Mouse (Mus musculus): ENCODE results near the gene Krtap15.

The Krtap15 gene

DNA sequence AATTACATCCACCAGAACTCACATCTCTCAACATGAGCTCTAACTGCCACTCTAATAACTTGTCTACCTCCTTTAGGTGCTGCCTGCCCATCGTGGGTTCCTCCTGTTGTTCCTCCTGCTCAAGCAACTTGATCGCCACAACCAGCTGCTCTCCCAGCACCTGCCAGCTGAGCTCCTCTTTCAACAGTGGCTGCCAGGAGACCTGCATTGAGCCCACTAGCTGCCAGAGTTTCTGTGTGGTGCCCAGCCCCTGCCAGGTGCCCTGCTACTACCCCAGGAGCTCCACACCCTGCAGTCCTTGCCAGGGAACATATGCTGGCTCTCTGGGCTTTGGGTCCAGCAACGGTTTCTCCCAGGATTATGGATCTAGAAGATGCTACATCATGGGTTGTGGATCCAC is at the start of gene Krtap15:
TSS of gene Krtap15 (plus strand) at position 150 of the 400 bp plus-strand sequence.
- no peak for DNase-seq (ENCODE audit: low read depth)

GRCm38 (mm10) chr16:88774106-88774505 is 45.9 kb upstream of the Krtap15 start, which contains the start of gene 2310057N15Rik:
TSS of gene 2310057N15Rik (minus strand) at chr16:88774206.
- no peak for DNase-seq (ENCODE audit: low read depth)

GRCm38 (mm10) chr16:88777596-88777995 is 42.4 kb upstream of the Krtap15 start, which contains the start of gene Gm5965:
TSS of gene Gm5965 (plus strand) at chr16:88777896.
- DNase-seq (ENCODE audit: low read depth), result no peak

GRCm38 (mm10) chr16:88786786-88787185 is 33.2 kb upstream of the Krtap15 start:
- DNase-seq (ENCODE audit: low read depth), result no peak

DNA sequence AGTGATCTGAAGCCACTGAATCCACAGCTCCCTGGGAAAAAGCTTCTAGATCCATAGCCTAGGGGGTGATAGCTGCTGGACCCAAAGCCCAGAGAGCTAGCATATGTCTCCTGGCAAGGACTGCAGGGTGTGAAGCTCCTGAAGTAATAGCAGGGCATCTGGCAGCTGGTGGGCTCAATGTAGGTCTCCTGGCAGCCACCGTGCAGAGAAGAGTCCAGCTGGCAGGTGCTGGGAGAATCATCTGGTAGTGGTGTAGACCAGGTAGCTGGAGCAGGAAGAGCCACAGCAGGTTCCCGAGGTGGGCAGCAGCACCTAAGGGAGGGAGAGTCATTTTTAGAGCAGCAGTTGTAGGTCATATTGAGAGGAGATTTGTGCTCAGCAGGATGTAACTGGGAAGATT is 8.2 kb upstream of the Krtap15 start, which contains the start of gene Gm20741:
TSS of gene Gm20741 (minus strand) at position 394 of the 400 bp plus-strand sequence.
- DNase-seq (ENCODE audit: low read depth), result no peak

DNA sequence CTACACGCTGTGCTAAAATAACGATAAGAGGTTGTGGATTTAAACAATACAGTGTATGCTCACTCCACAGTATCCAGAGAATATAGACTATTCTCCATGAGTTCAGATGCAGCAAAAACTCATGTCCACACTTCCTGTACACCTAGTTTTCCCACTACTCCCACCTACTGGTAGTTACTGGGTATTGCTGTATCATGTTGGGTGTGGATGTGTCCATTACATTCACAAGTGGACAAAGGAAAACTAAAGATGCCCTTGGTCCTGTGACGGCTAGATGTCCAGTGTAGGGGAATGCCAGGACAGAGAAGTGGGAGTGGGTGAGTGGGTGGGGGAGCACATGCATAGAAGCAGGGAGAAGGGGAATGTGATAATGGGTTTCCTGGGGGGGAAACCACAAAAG is 3.7 kb downstream of the Krtap15 start:
- DNase-seq (ENCODE audit: low read depth), result peak; percentile 69

- DNase-seq (ENCODE audit: low read depth), result no peak
Observed at GRCm38 (mm10) chr16:88826095-88826652, 6.2 kb downstream of the Krtap15 start, which contains the start of gene Krtap14. TSS of gene Krtap14 (minus strand) at chr16:88826145.

GRCm38 (mm10) chr16:88826978-88827377 is 7.0 kb downstream of the Krtap15 start:
- no peak for DNase-seq (ENCODE audit: low read depth)

GRCm38 (mm10) chr16:88847363-88847762 is 27.3 kb downstream of the Krtap15 start:
- DNase-seq (ENCODE audit: low read depth), result no peak

DNA sequence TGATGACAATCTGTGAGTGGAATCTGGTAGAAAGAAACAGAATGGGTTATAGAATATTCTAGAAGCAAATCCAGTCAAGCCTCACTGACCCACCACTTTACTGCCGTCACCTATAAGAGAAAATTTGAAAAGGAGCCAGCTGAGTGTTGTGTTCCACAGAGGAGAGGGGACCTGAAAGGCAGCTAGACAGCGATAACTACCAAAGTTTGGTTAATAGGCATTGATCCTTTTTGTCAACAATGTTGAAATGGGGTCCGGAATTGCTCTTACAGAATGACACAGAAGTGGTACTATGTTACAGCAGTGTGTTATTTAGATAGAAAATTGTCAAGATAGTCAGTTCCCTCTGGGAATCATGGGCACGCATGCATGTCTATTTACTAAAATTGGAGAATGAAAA is 28.5 kb downstream of the Krtap15 start:
- DNase-seq (ENCODE audit: low read depth), result no peak

GRCm38 (mm10) chr16:88851450-88851849 is 31.4 kb downstream of the Krtap15 start:
- DNase-seq (ENCODE audit: low read depth), result peak; percentile 42

GRCm38 (mm10) chr16:88864887-88865407 is 44.9 kb downstream of the Krtap15 start:
- DNase-seq (ENCODE audit: low read depth), result no peak

- DNase-seq (ENCODE audit: low read depth), result no peak
Observed at GRCm38 (mm10) chr16:88869311-88869710, 49.3 kb downstream of the Krtap15 start, which contains the start of gene Krtap19-1. TSS of gene Krtap19-1 (minus strand) at chr16:88869411.

- DNase-seq (ENCODE audit: low read depth), result no peak
Observed at GRCm38 (mm10) chr16:88874169-88874568, 54.2 kb downstream of the Krtap15 start, which contains the start of gene Krtap19-2. TSS of gene Krtap19-2 (minus strand) at chr16:88874269.

- no peak for DNase-seq (ENCODE audit: low read depth)
Observed at GRCm38 (mm10) chr16:88877938-88878337, 57.9 kb downstream of the Krtap15 start, which contains the start of gene Krtap19-3. TSS of gene Krtap19-3 (minus strand) at chr16:88878038.
